Mouse (Mus musculus) intestine, postnatal 0 days (tissue): ENCODE measurements around the gene Spaca7. TPM values are rescaled to one million over a fixed set of nuclear protein-coding genes. Genes with fewer than 3 reads are reported as not detected.

Source experiments
- ATAC-seq: fragments of 200-750 bp; cut with Nextera tagmentation; 2 replicates; pipeline ENCODE4 v1.8.0; 2017; ENCODE audit warnings: mild to moderate bottlenecking, moderate TSS enrichment, moderate library complexity
- H3K27ac ChIP-seq: fragments of 300-500 bp; sonication (generic); 2 replicates; pipeline ENCODE4 v1.5.1; 2014; ENCODE audit warnings: mild to moderate bottlenecking, low read depth, low read length, moderate library complexity
- H3K27me3 ChIP-seq: fragments of 300-500 bp; sonication (generic); replicated peaks from 2 replicates; pipeline ENCODE4 v1.6.1; 2014; ENCODE audit warnings: low read length, mixed read lengths; ENCODE audit not compliant: control insufficient read depth, insufficient read depth
- H3K36me3 ChIP-seq: fragments of 300-500 bp; sonication (generic); 2 replicates; pipeline ENCODE4 v1.6.1; 2014; ENCODE audit warnings: mild to moderate bottlenecking, moderate library complexity; ENCODE audit not compliant: control insufficient read depth, insufficient read depth
- H3K4me1 ChIP-seq: fragments of 300-500 bp; sonication (generic); replicated peaks from 2 replicates; pipeline ENCODE4 v1.6.1; 2014; ENCODE audit warnings: antibody characterized with exemption, low read length, mixed read lengths; ENCODE audit not compliant: control insufficient read depth, insufficient read depth
- H3K4me2 ChIP-seq: fragments of 300-500 bp; sonication (generic); replicated peaks from 2 replicates; pipeline ENCODE4 v1.6.1; 2014; ENCODE audit warnings: low read depth, mild to moderate bottlenecking, moderate library complexity
- H3K4me3 ChIP-seq: fragments of 300-500 bp; sonication (generic); 2 replicates; pipeline ENCODE4 v1.5.1; 2014; ENCODE audit warnings: low read depth, low read length
- H3K9ac ChIP-seq: fragments of 300-500 bp; sonication (generic); 2 replicates; pipeline ENCODE4 v1.6.1; 2014; ENCODE audit warnings: mild to moderate bottlenecking, low read depth, low read length
- H3K9me3 ChIP-seq: fragments of 300-500 bp; sonication (generic); 2 replicates; pipeline ENCODE4 v1.6.1; 2016; ENCODE audit warnings: mixed run types; ENCODE audit not compliant: control insufficient read depth
- CTCF ChIP-seq: sonication (generic); IDR thresholded peaks from 2 replicates; pipeline ENCODE4 v1.5.1; 2016; ENCODE audit warnings: low read depth, mild to moderate bottlenecking, control low read depth, antibody characterized with exemption, moderate library complexity
- WGBS: fragments of 180-500 bp; shearing (Covaris S2); extraction: QIAGEN DNeasy Blood & Tissue Kit; methylation state at CpG from one replicate; pipeline ENCODE4 v1.1.7; 2014; 5-methylcytosine and 5-hydroxymethylcytosine counted together
- polyA plus RNA-seq: library from polyadenylated mRNA; unstranded; fragments of >200 nt; fragmentation: Nextera tagmentation; extraction: Ambion mirVana; gene quantifications from 2 replicates; pipeline ENCODE4 v1.2.1, GENCODE M21; 2015

Gene Spaca7
- polyA plus RNA-seq, 1 experiment from 2014 or later = 0.29 TPM

- WGBS = 78% methylated on average over 8 of the region's 8 CpGs
- Histone ChIP-seq H3K9me3 (no peaks in the 10 kb centered on the region), H3K36me3 (peaks cover 68% of the 10 kb centered on the region), H3K27me3 (no peaks in the 10 kb centered on the region), H3K4me2 (no peak overlapping the region), H3K4me1 (no peaks in the 10 kb centered on the region), H3K9ac (no peak overlapping the region), H3K27ac (no peak overlapping the region), H3K4me3 (no peak overlapping the region)
- no peak for TF ChIP-seq CTCF
- ATAC-seq = no peak
These were observed 71.5 kb downstream of the Spaca7 start for GRCm38 (mm10) chr8:12644341-12644740.

DNA sequence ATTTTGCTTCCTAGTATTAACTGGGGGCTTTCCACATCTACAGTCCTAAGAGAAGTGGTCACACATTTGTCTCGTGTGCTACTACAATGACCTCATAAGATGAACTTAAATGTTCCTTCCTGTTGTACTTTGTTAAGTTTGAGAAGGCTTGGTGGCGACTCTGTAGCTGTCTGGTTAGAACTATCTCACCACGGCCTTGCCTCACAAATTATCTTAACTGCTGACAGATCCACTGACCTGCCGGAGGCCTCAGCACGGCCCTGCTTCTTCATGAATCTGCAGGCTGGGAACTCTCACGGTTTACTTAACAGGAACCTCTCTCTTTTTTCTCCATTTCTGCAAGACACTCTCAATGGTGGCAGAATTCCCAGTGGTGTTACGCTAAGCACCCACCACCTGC, 72.1 kb downstream of the Spaca7 start:
- no peak overlapping the region for H3K27ac ChIP-seq
- 0 out of 2 replicates have a peak, but pooled peaks have one; percentile 23 for TF ChIP-seq CTCF
- ATAC-seq = no peak
- no peaks in the 10 kb centered on the region for H3K9me3 ChIP-seq
- 66% methylated on average over 7 of the region's 7 CpGs for WGBS
- no peaks in the 10 kb centered on the region for H3K27me3 ChIP-seq
- H3K4me1 ChIP-seq = no peaks in the 10 kb centered on the region
- no peak overlapping the region for H3K9ac ChIP-seq
- no peak overlapping the region for H3K4me2 ChIP-seq
- peaks cover 67% of the 10 kb centered on the region for H3K36me3 ChIP-seq
- no peak overlapping the region for H3K4me3 ChIP-seq

- Histone ChIP-seq H3K9me3 (no peaks in the 10 kb centered on the region), H3K4me3 (no peak overlapping the region), H3K4me1 (no peaks in the 10 kb centered on the region), H3K27ac (no peak overlapping the region), H3K4me2 (no peak overlapping the region), H3K27me3 (no peaks in the 10 kb centered on the region), H3K9ac (no peak overlapping the region), H3K36me3 (peaks cover 60% of the 10 kb centered on the region)
- no peak for ATAC-seq
- no peak for TF ChIP-seq CTCF
- WGBS = 74% methylated on average over 4 of the region's 4 CpGs
These were observed 73.7 kb downstream of the Spaca7 start for GRCm38 (mm10) chr8:12646536-12646935.

GRCm38 (mm10) chr8:12648951-12649350, 76.1 kb downstream of the Spaca7 start:
- no peaks in the 10 kb centered on the region for H3K4me1 ChIP-seq
- peaks cover 74% of the 10 kb centered on the region for H3K36me3 ChIP-seq
- TF ChIP-seq CTCF = no peak
- H3K9me3 ChIP-seq = no peaks in the 10 kb centered on the region
- no peak overlapping the region for H3K4me2 ChIP-seq
- H3K27ac ChIP-seq = peak overlapping the region; percentile 21; the same call in 1 of the 2 replicates
- H3K9ac ChIP-seq = no peak overlapping the region
- 75% methylated on average over 4 of the region's 4 CpGs for WGBS
- ATAC-seq = no peak; the same call in 1 of the 2 replicates
- H3K4me3 ChIP-seq = no peak overlapping the region
- H3K27me3 ChIP-seq = no peaks in the 10 kb centered on the region

Other genes with a start within 250 kb of the Spaca7 start
- gene Sox1, start 177.7 kb upstream of the Spaca7 start, polyA plus RNA-seq = not detected in 2 replicates
- 14.8 and 15.2 TPM in 2 replicates for gene Tubgcp3, start 99.2 kb downstream of the Spaca7 start, polyA plus RNA-seq
- gene Atp11a, start 184.0 kb downstream of the Spaca7 start, polyA plus RNA-seq = 23.3 and 24.3 TPM in 2 replicates